Mouse (Mus musculus) G1E (cell line): Measurements from ENCODE around the gene Eif2s2.

Experiments used
- GATA1 ChIP-seq: IDR thresholded peaks from 2 replicates; pipeline ENCODE4 v1.6.1; 2012; ENCODE audit warnings: borderline replicate concordance, low read length, inconsistent platforms, mixed read lengths
- TAL1 ChIP-seq: conservative IDR thresholded peaks from 2 replicates; pipeline ENCODE4 v1.6.1; 2012; ENCODE audit warnings: low read depth, low read length, inconsistent platforms, mixed read lengths

GRCm38 (mm10) chr2:154827521-154827920, 65.2 kb downstream of the Eif2s2 start:
- TF ChIP-seq GATA1 (no peak), TAL1 (no peak)
